Mouse (Mus musculus) adrenal gland, postnatal 4 days (tissue): ENCODE data around the gene Prr5. TPM values are rescaled to one million over a fixed set of nuclear protein-coding genes. Genes with fewer than 3 reads are reported as not detected.
A peak's percentile ranks its signal among the peaks of the same experiment; 100 is the strongest.

Source experiments
- DNase-seq, 2 experiments: peaks; one replicate each; pipeline ENCODE4 v3.0.0; 2021 to 2022; ENCODE audit warnings: low spot score in 2 of 2, mixed read lengths in 2 of 2
- total RNA-seq, 2 experiments: library from RNA; stranded (reverse); gene quantifications; 2 replicates each; pipeline ENCODE4 v1.2.3; 2021

Gene Prr5
- total RNA-seq, 2 experiments from 2014 or later, result 15.3 to 17.6 TPM

DNA sequence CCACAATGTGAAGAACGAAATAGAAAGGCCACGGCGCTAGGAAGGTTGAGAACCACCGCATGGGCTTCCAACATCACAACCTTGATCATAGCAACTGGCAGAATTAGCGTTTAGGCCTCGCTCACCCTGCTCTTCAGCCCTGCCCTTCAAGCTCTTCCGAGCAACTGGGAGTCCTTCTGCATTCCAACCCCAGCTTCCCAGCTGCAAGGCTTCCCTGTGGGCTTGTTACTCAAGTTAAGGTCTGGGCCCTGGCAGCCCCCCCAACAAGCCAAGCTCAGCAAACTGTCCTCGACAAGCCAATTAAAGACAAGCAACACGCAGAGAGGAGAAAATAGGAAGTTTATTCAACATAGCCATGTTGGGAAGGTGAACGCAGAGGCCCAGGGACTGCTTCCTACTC, 14.4 kb upstream of the Prr5 start:
- no peak for DNase-seq

DNA sequence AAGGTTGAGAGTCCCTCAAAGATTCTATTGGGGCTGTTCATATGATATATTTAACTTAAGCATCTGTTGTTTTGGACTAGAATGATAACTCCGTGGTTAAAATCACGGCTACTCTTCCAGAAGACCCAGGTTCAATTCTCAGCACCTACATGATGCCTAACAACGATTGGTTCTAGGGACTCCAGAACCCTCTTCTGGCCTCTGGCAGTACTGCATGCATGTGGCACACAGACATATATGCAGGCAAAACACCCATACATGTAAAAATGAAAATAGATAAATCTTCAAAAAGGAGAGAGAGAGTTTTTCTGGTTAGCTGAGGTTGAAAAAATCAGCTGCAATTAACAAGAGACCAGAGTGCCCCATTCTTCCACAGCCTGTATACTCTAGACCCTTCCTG, 12.7 kb upstream of the Prr5 start:
- DNase-seq, result no peak

DNA sequence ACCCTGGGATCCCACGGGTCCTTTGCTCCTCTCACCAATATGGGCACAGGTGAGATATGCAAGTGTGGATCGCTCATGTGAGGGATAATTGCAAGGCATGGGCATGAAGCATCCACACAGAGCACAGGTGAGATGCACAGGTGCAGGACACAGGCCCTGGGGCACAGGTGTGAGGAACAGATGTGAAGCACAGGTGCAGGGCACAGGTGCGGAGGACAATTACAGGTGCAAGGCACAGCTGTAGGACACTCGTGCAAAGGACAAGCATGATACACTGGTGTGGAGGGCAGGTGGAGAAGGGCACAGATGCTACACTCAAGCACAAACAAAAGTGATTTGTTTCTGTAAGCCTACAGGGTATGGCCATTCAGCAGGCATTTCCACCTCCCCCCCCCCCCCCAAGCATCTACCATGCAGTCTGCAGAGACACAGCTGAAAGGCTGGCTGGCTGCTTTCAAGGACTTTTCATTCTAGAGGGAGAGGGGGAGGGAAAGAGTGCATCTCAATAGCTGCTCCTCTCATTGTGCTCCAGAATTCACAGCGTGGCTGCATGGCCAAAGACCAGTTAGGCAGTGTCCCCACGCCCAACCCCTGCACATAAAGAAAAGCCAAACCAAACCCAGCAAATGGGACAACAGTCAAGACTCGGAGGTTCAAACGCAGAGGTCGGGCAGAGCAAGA, 11.9 kb upstream of the Prr5 start:
- DNase-seq, result no peak

DNA sequence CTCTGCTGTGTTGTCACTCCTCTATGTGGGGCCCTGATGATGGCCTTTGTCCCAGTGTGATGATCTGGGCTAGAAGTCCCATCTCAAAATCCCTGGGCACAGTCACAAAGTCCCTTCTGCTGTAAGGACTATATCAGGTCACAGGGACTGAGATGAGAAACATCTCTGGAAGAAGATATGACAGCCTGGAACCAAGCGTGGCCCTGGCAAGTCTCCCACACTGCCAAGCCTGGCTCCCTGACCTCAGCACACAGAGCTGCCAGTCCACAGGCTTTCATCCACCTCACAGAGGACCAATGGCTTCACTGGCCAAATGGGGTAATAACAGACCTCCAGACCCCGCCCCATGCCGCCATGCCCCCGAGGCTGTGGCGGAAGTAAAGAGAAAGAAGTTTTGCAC, 10.8 kb upstream of the Prr5 start:
- DNase-seq, result no peak

DNA sequence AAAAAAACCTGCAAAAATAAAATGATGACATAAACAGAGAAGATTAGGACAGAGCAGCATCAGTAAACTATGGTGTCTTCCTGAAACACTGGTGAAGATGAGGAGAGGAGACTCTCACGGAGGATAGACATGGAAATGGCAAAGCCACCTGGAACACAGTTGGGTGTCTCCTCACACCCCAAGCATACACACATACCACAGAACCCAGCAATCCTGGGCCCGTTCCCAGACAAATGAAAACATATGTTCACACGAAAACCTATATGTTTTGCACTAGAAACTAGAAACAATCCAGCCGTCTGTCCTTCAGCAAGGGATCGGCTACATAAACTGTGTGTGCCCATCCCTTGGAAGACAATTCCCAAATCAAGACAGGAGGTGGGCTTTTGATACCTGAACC, 9.6 kb upstream of the Prr5 start:
- DNase-seq, result no peak

DNA sequence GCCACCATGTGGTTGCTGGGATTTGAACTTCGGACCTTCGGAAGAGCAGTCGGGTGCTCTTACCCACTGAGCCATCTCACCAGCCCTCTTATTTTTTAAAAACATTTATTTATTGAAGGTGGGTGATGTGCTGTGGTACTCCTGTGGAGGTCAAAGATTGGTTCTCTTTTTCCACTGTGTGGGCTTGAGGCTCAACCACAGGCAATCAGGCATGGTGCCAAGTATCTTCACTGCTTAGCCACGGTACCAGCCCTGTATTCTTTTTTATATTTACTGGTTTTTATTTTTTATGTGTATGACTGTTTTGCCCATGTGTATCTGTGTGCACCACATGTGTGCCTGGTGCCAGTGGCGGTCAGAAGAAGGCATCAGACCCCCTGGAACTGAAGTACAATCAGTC, 8.1 kb upstream of the Prr5 start:
- no peak for DNase-seq

DNA sequence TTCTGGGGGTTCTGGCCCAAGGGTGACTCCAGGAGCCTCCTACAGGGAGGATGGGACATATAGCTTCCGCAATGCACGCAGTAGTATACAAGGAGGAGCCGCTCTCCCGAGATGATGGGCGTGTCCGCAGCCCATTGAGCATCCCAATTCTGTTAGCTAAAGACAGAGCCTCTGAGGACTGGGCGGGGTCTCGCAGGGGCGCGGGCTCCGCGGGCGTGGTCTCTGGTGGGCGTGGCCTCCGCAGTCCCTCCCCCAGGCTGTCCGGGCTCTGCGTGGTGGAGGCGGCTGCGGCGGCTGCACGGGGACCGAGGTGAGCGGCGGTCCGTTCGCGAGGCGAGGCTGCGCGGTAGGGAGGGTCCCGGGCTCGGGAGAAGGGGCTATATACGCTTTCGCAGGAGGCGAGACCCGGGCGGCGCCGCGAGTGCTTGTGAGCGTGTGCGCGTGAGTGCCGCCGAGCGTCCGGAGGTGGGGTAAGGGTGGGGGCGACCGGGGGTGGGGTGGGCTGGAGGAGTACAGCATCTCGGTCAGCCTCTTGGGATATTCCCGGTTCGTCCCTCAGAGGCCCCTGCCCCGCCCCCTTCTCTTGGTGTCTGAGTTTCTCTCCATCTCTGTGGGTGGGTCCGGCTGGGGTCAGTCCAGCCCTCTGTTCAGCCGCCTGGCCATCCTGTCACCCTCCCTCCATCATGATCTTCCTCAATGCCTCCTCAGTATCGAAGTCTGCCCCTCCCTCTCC, 6.3 kb upstream of the Prr5 start:
- peak; percentile 50 to 54 for DNase-seq

DNA sequence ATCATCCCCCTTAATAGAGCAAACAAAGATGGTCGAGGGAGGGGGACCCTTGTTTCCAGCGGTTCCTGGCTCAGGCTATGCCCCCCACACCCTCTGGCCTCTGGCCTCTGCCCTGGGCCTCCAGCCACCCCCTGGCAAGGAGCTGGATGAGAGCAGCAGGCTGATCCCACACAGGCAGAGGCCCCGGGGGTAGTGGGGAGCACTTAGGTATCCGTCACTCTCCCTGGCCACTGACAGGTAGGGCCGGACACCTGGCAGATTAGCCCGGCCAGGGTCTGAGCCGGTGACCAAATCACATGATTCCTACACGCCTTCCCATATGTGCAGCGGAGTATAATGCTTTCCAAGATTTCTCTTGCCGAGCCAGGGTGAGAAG, 5.7 kb upstream of the Prr5 start:
- no peak for DNase-seq

DNA sequence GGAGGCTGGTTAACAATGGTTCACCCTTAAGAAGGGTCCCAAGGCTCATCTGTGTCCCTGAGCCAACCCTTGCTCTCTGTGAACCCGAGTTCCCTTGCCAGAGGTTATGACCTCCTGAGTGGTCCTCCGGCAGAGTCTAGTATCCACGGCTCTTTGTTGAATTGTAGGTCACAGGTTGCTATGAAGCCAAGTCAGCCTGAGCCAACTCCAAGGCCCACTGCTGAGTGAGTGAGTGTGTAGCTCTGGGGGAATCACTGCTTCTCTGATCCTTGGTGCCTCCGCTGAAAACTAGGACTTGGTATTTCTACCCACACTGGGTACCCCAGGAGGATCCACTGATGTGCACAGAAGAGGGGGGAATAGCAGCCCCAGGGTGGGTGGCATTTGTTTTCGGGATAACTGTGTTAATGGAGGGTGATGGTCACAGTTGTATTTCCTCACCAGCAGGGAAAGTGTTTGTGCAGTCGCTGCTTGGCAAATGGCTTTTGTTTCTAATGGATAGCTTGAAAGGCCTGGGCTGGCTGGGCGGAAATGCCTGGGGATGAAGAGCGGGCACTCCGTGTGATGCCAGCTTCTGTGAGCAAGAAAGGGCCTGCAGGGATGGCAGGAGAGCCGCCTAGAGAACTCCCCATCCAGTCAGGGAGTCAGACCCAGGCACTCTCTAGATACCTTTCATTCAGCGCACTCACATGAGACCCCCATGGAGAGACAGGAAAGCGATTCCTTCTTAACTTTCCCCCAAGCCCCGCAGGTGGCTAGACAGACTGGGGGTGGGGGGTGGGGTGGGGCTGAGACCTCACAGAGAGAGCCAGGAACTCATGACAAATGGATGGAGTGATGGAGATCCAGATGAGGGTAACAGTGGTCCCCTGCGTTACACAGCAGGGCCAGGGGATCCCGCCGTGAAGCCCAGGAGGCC, 4.6 kb upstream of the Prr5 start:
- DNase-seq, result no peak

DNA sequence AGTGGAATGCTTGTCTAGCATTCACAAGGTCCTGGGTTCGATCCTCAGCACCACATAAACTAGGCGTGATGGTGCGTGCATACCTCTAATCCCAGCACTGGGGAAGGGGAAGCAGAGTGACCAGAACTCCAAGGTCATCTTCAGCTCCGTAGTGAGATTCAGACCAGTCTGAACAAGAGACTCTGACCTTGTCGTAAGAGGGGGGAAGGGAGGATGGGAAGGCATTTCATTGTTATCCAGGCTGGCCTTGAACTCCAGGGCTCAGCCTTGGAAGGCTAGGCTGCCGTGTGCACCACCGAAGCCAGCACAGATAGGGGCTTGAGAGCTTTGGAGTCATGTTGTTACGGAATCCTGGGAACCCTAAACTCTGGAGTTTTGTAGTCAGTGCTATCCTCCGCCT, 3.8 kb upstream of the Prr5 start:
- no peak for DNase-seq

DNA sequence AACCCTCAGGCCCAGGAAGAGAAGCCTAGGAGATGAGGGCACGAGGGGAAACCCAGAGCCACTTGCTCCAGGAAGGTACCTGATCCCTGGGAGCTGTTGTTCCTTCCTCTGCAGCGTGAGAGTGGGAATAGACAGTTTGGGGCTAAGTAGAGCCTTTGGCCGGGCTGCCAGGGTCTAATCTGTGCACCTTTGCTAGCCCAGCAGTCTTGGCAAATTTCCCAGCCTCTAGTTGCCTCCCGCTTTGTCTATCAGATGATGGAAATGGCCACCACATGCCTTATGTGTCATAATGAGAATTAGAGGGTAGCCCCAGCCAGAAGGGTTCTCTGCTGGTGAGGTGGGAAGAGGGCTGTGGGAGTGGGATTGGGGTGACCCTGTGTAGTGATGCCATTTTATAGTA, 3.4 kb upstream of the Prr5 start:
- no peak for DNase-seq

DNA sequence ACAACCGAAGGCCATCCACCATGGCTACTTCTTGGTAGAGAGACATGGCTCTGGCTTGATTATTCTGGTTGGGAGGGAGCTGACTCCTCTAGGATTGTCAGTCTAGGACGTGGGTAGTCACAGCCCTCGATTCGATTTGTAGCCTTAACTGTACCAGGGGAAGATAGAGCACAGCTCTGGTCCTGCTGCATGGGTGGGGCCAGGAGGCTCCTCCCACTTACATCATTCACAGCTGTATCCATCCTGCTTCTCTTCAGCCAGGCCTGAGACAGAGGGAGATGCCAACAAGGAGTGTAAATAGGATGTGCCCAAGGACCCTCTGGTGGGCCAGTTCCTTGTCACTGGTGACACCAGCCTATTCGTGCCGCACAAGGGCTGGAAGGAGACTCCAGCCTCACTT, 1.8 kb upstream of the Prr5 start:
- no peak for DNase-seq

DNA sequence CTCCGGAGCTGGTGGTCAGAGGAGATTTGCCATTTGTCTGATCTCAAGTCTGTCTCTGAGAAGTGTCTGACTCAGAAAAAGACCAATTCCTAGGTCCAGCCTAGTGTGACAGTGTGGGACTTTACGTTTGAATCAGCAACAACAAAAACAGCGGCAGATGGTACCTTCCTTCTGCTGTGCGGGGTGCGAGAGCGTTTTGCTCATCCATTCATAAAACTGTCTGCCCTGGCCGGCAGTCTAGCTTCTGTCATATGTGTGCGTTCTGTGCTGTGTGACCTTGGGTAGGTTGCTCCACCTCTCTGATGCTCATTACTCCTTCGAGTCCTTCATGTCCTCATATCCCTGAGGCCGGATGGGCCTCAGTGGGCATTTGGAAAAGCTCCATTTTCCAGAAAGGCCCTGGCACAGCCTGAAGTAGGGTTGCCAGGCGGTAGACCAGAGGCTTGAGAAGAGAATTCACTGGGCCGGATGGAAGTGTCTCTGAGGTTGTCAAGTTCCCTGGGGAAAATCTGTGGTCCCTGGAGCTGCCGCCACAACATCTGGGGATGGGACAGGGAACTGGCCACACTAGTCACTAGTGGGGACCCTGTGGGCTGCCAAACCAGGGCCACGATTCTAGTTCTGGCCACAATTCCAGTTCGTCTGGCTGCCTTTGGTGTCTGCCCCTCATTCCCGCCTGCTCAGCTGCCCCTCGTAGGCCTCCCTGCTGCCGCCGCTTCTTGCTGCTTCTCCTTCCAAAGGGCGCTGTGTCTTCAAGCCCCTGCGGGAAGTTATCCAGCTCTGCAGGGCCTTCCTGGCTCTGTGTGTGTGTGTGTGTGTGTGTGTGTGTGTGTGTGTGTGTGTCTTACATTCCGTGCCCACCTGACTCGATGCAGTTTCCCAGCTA, 594 bp downstream of the Prr5 start:
- no peak for DNase-seq

DNA sequence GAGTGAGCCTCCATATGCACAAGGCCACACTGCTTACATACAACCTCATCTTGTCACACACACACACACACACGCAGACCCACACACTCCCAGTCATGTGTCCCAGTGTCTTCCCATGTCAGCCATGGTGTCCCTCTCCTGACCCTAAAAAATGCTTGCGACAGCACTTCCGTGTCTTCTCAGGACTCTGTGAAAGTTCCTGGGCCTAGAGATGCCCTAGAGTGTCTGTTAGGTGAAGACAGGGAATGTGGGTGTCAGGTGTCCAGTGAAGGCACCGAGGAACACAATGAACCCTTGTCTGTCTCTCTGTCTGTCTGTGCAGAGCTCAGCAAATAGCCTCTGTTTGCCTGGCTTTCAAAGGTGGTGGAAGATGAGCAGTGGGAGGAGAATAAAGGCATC, 1.2 kb downstream of the Prr5 start:
- DNase-seq, result no peak

DNA sequence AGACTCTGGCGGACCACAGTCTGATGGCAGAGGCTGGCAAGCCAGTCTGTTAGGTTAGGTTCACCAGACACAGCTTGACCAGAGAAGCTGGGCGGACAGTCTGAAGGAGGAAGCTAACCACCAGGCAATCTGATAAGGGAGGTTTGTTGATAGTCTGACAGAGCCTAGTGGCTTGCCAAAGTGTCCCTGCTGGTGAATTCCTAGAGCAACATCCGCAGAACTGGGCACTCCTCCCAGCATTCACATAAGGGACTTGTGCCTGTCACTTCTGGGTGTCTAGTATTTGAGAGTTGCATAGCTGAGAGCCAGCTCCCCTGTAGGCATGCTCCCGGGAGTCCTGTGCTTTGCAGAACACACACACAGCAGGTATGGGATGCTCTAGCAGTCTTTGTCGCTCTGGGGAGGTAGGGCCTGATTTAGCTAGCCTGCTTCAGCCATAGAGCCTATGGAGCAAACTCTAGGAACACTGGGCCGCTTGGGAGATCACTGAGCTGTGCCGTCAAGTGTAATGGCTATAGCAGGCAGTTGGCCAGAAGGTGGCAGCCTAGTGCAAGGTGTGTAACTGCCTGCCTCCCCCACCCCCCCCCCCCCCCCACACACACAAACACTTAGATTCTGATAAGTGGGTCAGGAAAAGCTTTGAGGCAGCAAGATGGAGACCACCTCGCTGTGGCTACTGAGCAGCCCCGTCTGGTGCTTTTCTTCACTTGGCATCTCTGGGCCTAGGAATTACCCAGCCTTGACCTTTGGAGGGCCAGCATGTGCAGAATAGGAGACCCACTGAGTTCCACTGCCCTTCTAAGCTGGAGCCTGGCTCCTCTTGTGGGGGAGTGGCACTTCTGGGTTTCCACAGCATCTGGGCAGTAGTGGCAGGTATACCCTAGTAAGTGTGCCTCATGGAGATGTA, 2.2 kb downstream of the Prr5 start:
- DNase-seq, result no peak

DNA sequence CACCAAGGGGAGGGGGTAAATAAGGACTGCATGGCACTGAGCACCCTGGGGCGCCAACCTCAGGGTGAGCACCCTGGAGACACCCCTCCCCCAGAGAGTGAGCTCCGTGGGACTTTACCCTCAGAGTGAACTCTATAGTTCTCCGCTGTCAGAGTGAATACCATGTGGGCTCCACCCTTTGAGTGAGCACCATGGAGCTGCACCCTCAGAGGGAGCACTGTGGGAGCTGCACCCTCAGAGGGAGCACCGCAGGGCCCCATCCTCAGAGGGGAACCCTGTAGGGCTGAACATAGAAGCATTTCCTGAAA, 2.8 kb downstream of the Prr5 start:
- no peak for DNase-seq

DNA sequence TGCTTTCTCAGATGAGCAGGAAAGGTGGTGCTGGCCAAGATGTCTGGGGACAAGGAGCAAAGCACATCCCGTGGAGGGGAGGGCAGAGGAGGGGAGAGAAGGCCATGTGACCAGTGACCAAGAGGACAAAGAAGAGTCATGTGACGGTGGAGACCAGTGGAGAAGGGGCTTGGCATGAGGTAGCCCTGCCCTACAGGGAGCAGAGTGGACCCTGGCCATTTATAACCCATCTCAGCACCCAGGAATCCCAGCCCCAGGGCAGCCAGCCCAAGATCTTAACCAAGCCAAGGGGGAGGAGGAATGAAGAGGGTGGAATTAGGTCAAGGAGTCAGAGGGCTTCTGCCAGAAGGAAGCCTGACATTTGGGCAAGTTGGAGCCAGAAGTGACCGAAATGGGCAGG, 3.2 kb downstream of the Prr5 start:
- DNase-seq, result no peak

DNA sequence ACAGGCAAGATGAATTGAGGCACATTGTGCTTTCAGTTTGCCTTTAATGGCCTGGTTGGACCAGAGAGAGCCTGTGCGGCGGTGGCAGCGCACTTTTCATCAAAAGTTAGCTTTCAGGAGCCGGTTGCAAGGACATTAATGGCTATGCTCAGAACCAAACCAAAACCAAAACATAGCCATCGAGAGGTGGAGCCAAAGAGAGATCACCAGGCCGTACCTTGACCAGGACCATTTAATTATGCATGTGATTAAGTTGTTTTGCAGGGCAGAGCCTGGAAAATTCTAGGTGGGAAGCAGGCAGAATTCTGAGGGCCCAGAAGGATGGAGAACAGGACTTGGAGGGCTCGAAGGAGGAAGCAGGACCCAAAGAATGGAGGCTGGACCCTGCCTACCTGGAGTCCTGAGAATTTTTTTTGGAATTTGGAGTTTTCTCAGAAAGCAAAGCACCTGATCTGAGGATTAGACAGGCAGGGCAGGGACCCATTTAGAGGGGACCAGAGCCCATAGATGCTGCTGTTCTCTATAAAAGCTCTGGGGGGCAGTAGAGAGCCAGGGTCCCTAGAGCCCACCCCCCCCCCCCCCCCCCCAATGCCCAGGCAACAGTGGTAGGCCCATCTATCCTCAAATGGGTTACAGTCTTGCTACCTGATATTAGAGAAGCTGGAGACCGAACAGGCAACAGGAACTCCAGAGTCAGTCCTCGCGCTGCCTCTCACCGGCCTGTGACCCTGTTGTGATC, 5.1 kb downstream of the Prr5 start:
- no peak for DNase-seq

DNA sequence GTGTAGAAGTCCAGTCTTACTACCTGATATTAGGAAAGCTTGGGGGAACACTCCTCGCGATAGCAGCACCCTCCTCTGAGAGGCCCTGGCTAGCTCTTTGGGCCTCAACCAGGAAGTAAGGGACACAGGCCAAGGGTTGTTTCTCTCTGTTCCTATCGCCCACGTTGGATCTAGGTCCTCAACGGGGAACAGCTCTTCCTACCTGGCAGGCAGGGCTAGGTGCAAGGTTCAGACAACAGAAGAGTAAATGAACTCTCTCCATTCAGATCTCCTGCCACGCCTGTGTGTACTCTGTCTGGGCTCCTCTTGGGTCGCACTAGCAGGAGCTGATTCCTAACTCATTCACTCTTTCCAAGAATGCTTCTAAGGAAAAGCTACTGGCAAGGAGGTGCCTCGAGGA, 5.9 kb downstream of the Prr5 start:
- no peak for DNase-seq

DNA sequence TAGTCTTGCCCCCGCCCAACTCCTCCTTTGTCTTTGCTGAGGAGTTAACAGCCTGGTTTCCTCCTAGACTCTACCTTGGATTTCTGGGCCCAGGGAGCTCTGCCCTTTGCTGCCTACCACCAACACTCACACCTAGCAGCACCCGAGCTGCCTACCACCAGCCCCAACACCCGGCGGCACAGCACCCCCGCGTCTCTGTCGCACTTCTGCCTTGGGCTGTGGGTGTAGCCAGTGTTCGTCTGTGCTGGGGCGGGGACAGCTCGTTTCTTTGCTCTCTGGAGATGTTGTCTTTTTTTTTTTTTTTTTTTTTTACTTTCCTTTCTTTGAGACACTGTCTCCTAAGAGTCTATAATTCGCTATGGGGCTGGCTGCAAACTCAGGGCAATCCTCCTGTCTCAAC, 8.5 kb downstream of the Prr5 start:
- DNase-seq, result no peak
